Mouse (Mus musculus) heart, embryonic 10.5 days (tissue): ENCODE results near the gene Pdhb. TPM values are rescaled to one million over a fixed set of nuclear protein-coding genes. Genes with fewer than 3 reads are reported as not detected.
"Not testable (repeated sequence)": the region's sequence is repeated elsewhere in the genome, so short reads cannot be mapped to it uniquely, and the experiment has no call there.

Experiments used
- DNase-seq: peaks from one replicate; pipeline ENCODE4 v3.0.0-alpha.2; 2017; ENCODE audit warnings: low spot score
- H3K27ac ChIP-seq: fragments of 300-500 bp; sonication (generic); 2 replicates; pipeline ENCODE4 v1.5.1; 2016; ENCODE audit warnings: mild to moderate bottlenecking
- H3K27me3 ChIP-seq: fragments of 300-500 bp; sonication (generic); 2 replicates; pipeline ENCODE4 v1.6.1; 2016; ENCODE audit warnings: mild to moderate bottlenecking; ENCODE audit not compliant: poor library complexity, insufficient read depth, severe bottlenecking
- H3K36me3 ChIP-seq: fragments of 300-500 bp; sonication (generic); 2 replicates; pipeline ENCODE4 v1.6.1; 2016; ENCODE audit warnings: mild to moderate bottlenecking, moderate library complexity
- H3K4me1 ChIP-seq: fragments of 300-500 bp; sonication (generic); 2 replicates; pipeline ENCODE4 v1.6.1; 2016; ENCODE audit warnings: mild to moderate bottlenecking
- H3K4me3 ChIP-seq: fragments of 300-500 bp; sonication (generic); 2 replicates; pipeline ENCODE4 v1.5.1; 2016; ENCODE audit warnings: mild to moderate bottlenecking, moderate library complexity
- H3K9me3 ChIP-seq: fragments of 300-500 bp; sonication (generic); 2 replicates; pipeline ENCODE4 v1.6.1; 2016; ENCODE audit warnings: mild to moderate bottlenecking, moderate library complexity
- WGBS: fragments of 180-500 bp; shearing (Covaris S2); methylation state at CpG from one replicate; pipeline ENCODE4 v1.1.7; 2016; 5-methylcytosine and 5-hydroxymethylcytosine counted together
- polyA plus RNA-seq: library from polyadenylated mRNA; unstranded; fragments of >200 nt; fragmentation: Nextera tagmentation; extraction: Ambion mirVana; gene quantifications from 2 replicates; pipeline ENCODE4 v1.2.1, GENCODE M21; 2016

Pdhb gene
- polyA plus RNA-seq, 1 experiment from 2014 or later = 332 TPM

GRCm38 (mm10) chr14:8145594-8146558 is 26.9 kb downstream of the Pdhb start:
- no peak overlapping the region for H3K27ac ChIP-seq

GRCm38 (mm10) chr14:8141131-8141530 is 31.7 kb downstream of the Pdhb start:
- H3K4me1 ChIP-seq = peaks cover 5% of the 10 kb centered on the region
- H3K36me3 ChIP-seq = peaks cover 40% of the 10 kb centered on the region
- H3K4me3 ChIP-seq = no peak overlapping the region
- H3K27me3 ChIP-seq = no peaks in the 10 kb centered on the region
- WGBS = 88% methylated on average over 2 of the region's 2 CpGs
- no peak for DNase-seq
- H3K27ac ChIP-seq = no peak overlapping the region
- no peaks in the 10 kb centered on the region for H3K9me3 ChIP-seq

More at GRCm38 (mm10) chr14:8145594-8146558, 26.9 kb downstream of the Pdhb start:
- H3K4me3 ChIP-seq = no peak overlapping the region
- H3K4me1 ChIP-seq = peaks cover 12% of the 10 kb centered on the region
- H3K27me3 ChIP-seq = no peaks in the 10 kb centered on the region
- 62% methylated on average over 13 of the region's 13 CpGs for WGBS
- no peak for DNase-seq
- H3K9me3 ChIP-seq = no peaks in the 10 kb centered on the region
- peaks cover 41% of the 10 kb centered on the region for H3K36me3 ChIP-seq

- no peak overlapping the region for H3K27ac ChIP-seq
- DNase-seq = no peak
- 0 out of 2 replicates have a peak, but pooled peaks cover 2% of the 10 kb centered on the region for H3K4me1 ChIP-seq
- no peak overlapping the region for H3K4me3 ChIP-seq
- WGBS = 77% methylated on average over 23 of the region's 23 CpGs
- no peaks in the 10 kb centered on the region for H3K9me3 ChIP-seq
- H3K36me3 ChIP-seq = peaks cover 35% of the 10 kb centered on the region
- H3K27me3 ChIP-seq = no peaks in the 10 kb centered on the region
Measured at GRCm38 (mm10) chr14:8139724-8140710, 32.8 kb downstream of the Pdhb start.

- Histone ChIP-seq H3K27me3 (no peaks in the 10 kb centered on the region), H3K27ac (no peak overlapping the region), H3K9me3 (no peaks in the 10 kb centered on the region), H3K4me3 (no peak overlapping the region), H3K4me1 (0 out of 2 replicates have a peak, but pooled peaks cover 2% of the 10 kb centered on the region), H3K36me3 (peaks cover 9% of the 10 kb centered on the region; the same call in 1 of the 2 replicates)
- DNase-seq = no peak
- whole genome bisulfite sequencing = 56% methylated on average over 3 of the region's 3 CpGs
Measured at GRCm38 (mm10) chr14:8135130-8135529, 37.7 kb downstream of the Pdhb start.

- no peak for DNase-seq
- Histone ChIP-seq H3K4me1 (0 out of 2 replicates have a peak, but pooled peaks cover 2% of the 10 kb centered on the region), H3K9me3 (no peaks in the 10 kb centered on the region), H3K36me3 (peaks cover 7% of the 10 kb centered on the region; the same call in 1 of the 2 replicates), H3K27ac (no peak overlapping the region; the same call in 1 of the 2 replicates), H3K27me3 (no peaks in the 10 kb centered on the region), H3K4me3 (no peak overlapping the region)
- WGBS = 75% methylated on average over 2 of the region's 2 CpGs
Measured at GRCm38 (mm10) chr14:8134234-8134633, 38.6 kb downstream of the Pdhb start.

GRCm38 (mm10) chr14:8132789-8133188 is 40.0 kb downstream of the Pdhb start:
- Histone ChIP-seq H3K9me3 (no peaks in the 10 kb centered on the region), H3K4me3 (no peak overlapping the region), H3K4me1 (0 out of 2 replicates have a peak, but pooled peaks cover 6% of the 10 kb centered on the region), H3K27me3 (no peaks in the 10 kb centered on the region), H3K27ac (no peak overlapping the region), H3K36me3 (peaks cover 7% of the 10 kb centered on the region; the same call in 1 of the 2 replicates)
- DNase-seq = no peak
- WGBS = 80% methylated on average over 8 of the region's 8 CpGs

GRCm38 (mm10) chr14:8127971-8128370 is 44.9 kb downstream of the Pdhb start:
- Histone ChIP-seq H3K4me3 (no peak overlapping the region), H3K27me3 (no peaks in the 10 kb centered on the region), H3K4me1 (peaks cover 6% of the 10 kb centered on the region; the same call in 1 of the 2 replicates), H3K36me3 (peaks cover 21% of the 10 kb centered on the region), H3K27ac (no peak overlapping the region), H3K9me3 (no peaks in the 10 kb centered on the region)
- WGBS = 61% methylated on average over 5 of the region's 5 CpGs
- DNase-seq = no peak

GRCm38 (mm10) chr14:8124046-8124881 is 48.6 kb downstream of the Pdhb start:
- WGBS = 75% methylated on average over 7 of the region's 7 CpGs
- Histone ChIP-seq H3K9me3 (no peaks in the 10 kb centered on the region), H3K27ac (no peak overlapping the region), H3K36me3 (peaks cover 14% of the 10 kb centered on the region), H3K27me3 (no peaks in the 10 kb centered on the region), H3K4me3 (no peak overlapping the region), H3K4me1 (peaks cover 6% of the 10 kb centered on the region; the same call in 1 of the 2 replicates)
- DNase-seq = no peak

- H3K4me3 ChIP-seq, H3K9me3 ChIP-seq, H3K27me3 ChIP-seq, DNase-seq, H3K4me1 ChIP-seq, H3K27ac ChIP-seq: not testable (repeated sequence)
- H3K36me3 ChIP-seq = peaks cover 14% of the 10 kb centered on the region
- WGBS = 78% methylated on average over 10 of the region's 10 CpGs
Measured at GRCm38 (mm10) chr14:8123611-8124010, 49.2 kb downstream of the Pdhb start.

- Histone ChIP-seq H3K27me3 (no peaks in the 10 kb centered on the region), H3K9me3 (no peaks in the 10 kb centered on the region), H3K27ac (no peak overlapping the region), H3K4me1 (peaks cover 6% of the 10 kb centered on the region; the same call in 1 of the 2 replicates), H3K4me3 (no peak overlapping the region), H3K36me3 (peaks cover 14% of the 10 kb centered on the region)
- DNase-seq = no peak
- WGBS = 85% methylated on average over 7 of the region's 7 CpGs
Measured at GRCm38 (mm10) chr14:8123141-8123540, 49.7 kb downstream of the Pdhb start.

GRCm38 (mm10) chr14:8119904-8120303 is 52.9 kb downstream of the Pdhb start:
- Histone ChIP-seq H3K9me3 (no peaks in the 10 kb centered on the region), H3K27ac (no peak overlapping the region), H3K27me3 (no peaks in the 10 kb centered on the region), H3K4me3 (no peak overlapping the region), H3K4me1 (no peaks in the 10 kb centered on the region; the same call in 1 of the 2 replicates), H3K36me3 (peaks cover 8% of the 10 kb centered on the region; the same call in 1 of the 2 replicates)
- WGBS = 84% methylated on average over 3 of the region's 3 CpGs
- no peak for DNase-seq

- H3K4me3 ChIP-seq = no peak overlapping the region
- H3K9me3 ChIP-seq = no peaks in the 10 kb centered on the region
- no peaks in the 10 kb centered on the region; the same call in 1 of the 2 replicates for H3K4me1 ChIP-seq
- H3K27me3 ChIP-seq = no peaks in the 10 kb centered on the region
- no peak overlapping the region for H3K27ac ChIP-seq
- no peak for DNase-seq
- WGBS = 89% methylated on average over 5 of the region's 5 CpGs
- H3K36me3 ChIP-seq = peaks cover 8% of the 10 kb centered on the region; the same call in 1 of the 2 replicates
Measured at GRCm38 (mm10) chr14:8119454-8119853, 53.4 kb downstream of the Pdhb start.
